Mouse (Mus musculus) CH12.LX (cell line): Measurements from ENCODE around the gene Tmem240. TPM values are rescaled to one million over a fixed set of nuclear protein-coding genes. Genes with fewer than 3 reads are reported as not detected.

Experiments
- DNase-seq: peaks from one replicate; pipeline ENCODE4 v3.0.0-alpha.2; 2013; ENCODE audit errors: extremely low read depth
- H3K27ac ChIP-seq: 2 replicates; pipeline ENCODE4 v1.5.1; 2012; ENCODE audit warnings: low read depth, mild to moderate bottlenecking, control low read depth, moderate library complexity; ENCODE audit not compliant: insufficient read depth
- H3K27me3 ChIP-seq: replicated peaks from 2 replicates; pipeline ENCODE3; 2012; ENCODE audit warnings: inconsistent platforms
- H3K36me3 ChIP-seq, 2 experiments: replicated peaks in 1 of 2; 2 replicates each; pipeline versions ENCODE3 to v1.6.1; 2012; ENCODE audit warnings: inconsistent platforms in 1 of 2, low read length in 1 of 2, mild to moderate bottlenecking in 1 of 2, mixed read lengths in 1 of 2, moderate library complexity in 1 of 2; ENCODE audit not compliant: control insufficient read depth in 1 of 2, insufficient read depth in 1 of 2
- H3K4me1 ChIP-seq, 2 experiments: 2 replicates each; pipeline ENCODE4 v1.6.1; 2012; ENCODE audit warnings: inconsistent platforms in 1 of 2, moderate library complexity in 1 of 2; ENCODE audit not compliant: insufficient read depth in 2 of 2, control insufficient read depth in 1 of 2
- H3K4me2 ChIP-seq: 2 replicates; pipeline ENCODE4 v1.6.1; 2012; ENCODE audit warnings: low read depth, mild to moderate bottlenecking, control low read depth; ENCODE audit not compliant: poor library complexity, insufficient read depth, severe bottlenecking
- H3K4me3 ChIP-seq, 3 experiments: fragments of 150-350 bp in 1 of 3; sonication (generic) in 1 of 3; replicated peaks in 1 of 3; 2 replicates each; pipeline versions ENCODE3 to v1.5.1; 2011 to 2012; ENCODE audit warnings: low read depth in 2 of 3, low read length in 2 of 3, mild to moderate bottlenecking in 2 of 3, moderate library complexity in 2 of 3, control low read depth in 1 of 3, improper control_type of control experiment in 1 of 3, inconsistent platforms in 1 of 3, mixed read lengths in 1 of 3; ENCODE audit not compliant: poor library complexity in 1 of 3
- H3K79me2 ChIP-seq: replicated peaks from 2 replicates; pipeline ENCODE4 v1.6.1; 2012; ENCODE audit warnings: mild to moderate bottlenecking, moderate library complexity; ENCODE audit not compliant: control insufficient read depth, poor library complexity, insufficient read depth, severe bottlenecking; ENCODE audit errors: extremely low read depth
- H3K9ac ChIP-seq: 2 replicates; pipeline ENCODE4 v1.6.1; 2012; ENCODE audit warnings: low read depth, mild to moderate bottlenecking, control low read depth, moderate library complexity; ENCODE audit not compliant: insufficient read depth
- H3K9me3 ChIP-seq: replicated peaks from 2 replicates; pipeline ENCODE3; 2012; ENCODE audit warnings: low read length, inconsistent platforms, mixed read lengths
- CTCF ChIP-seq, 2 experiments: IDR thresholded peaks in 1 of 2; conservative IDR thresholded peaks in 1 of 2; 2 replicates each; pipeline ENCODE4 v1.5.1; 2011 to 2012; ENCODE audit warnings: low read depth in 2 of 2, low read length in 2 of 2, improper control_type of control experiment in 1 of 2, inconsistent platforms in 1 of 2, mild to moderate bottlenecking in 1 of 2, moderate library complexity in 1 of 2
- EP300 ChIP-seq: IDR thresholded peaks from 2 replicates; pipeline ENCODE4 v1.6.1; 2011; ENCODE audit warnings: low read length, improper control_type of control experiment
- ETS1 ChIP-seq: conservative IDR thresholded peaks from 2 replicates; pipeline ENCODE4 v1.6.1; 2012; ENCODE audit warnings: low read depth, mild to moderate bottlenecking, inconsistent platforms, low read length, improper control_type of control experiment, moderate library complexity
- GABPA ChIP-seq: IDR thresholded peaks from 2 replicates; pipeline ENCODE4 v1.6.1; 2012; ENCODE audit warnings: low read depth, low read length, improper control_type of control experiment, inconsistent platforms; ENCODE audit not compliant: insufficient replicate concordance
- HCFC1 ChIP-seq: IDR thresholded peaks from 2 replicates; pipeline ENCODE4 v1.6.1; 2012; ENCODE audit warnings: low read depth, mild to moderate bottlenecking, inconsistent platforms, low read length, improper control_type of control experiment
- IRF4 ChIP-seq: IDR thresholded peaks from 2 replicates; pipeline ENCODE4 v1.6.1; 2014; ENCODE audit warnings: low read depth, mild to moderate bottlenecking, inconsistent platforms, low read length, improper control_type of control experiment
- JUN ChIP-seq: IDR thresholded peaks from 2 replicates; pipeline ENCODE4 v1.6.1; 2011; ENCODE audit warnings: low read depth, mild to moderate bottlenecking, low read length, improper control_type of control experiment, moderate library complexity; ENCODE audit not compliant: insufficient read depth
- MAX ChIP-seq: IDR thresholded peaks from 2 replicates; pipeline ENCODE4 v1.6.1; 2011; ENCODE audit warnings: low read length, improper control_type of control experiment
- MXI1 ChIP-seq: IDR thresholded peaks from 2 replicates; pipeline ENCODE4 v1.6.1; 2011; ENCODE audit warnings: mild to moderate bottlenecking, low read depth, low read length, improper control_type of control experiment
- MYC ChIP-seq: IDR thresholded peaks from 2 replicates; pipeline ENCODE4 v1.6.1; 2011; ENCODE audit warnings: low read depth, mild to moderate bottlenecking, improper control_type of control experiment, low read length
- NRF1 ChIP-seq: IDR thresholded peaks from 2 replicates; pipeline ENCODE4 v1.6.1; 2014; ENCODE audit warnings: low read depth, mild to moderate bottlenecking, inconsistent platforms, low read length, improper control_type of control experiment, moderate library complexity
- POLR2A ChIP-seq: IDR thresholded peaks from 2 replicates; pipeline ENCODE4 v1.6.1; 2011; ENCODE audit warnings: low read depth, mild to moderate bottlenecking, improper control_type of control experiment, low read length
- POLR2AphosphoS2 ChIP-seq: IDR thresholded peaks from 2 replicates; pipeline ENCODE4 v1.6.1; 2011; ENCODE audit warnings: low read depth, low read length, improper control_type of control experiment
- RAD21 ChIP-seq: IDR thresholded peaks from 2 replicates; pipeline ENCODE4 v1.6.1; 2011; ENCODE audit warnings: low read depth, mild to moderate bottlenecking, low read length, improper control_type of control experiment, moderate library complexity
- RCOR1 ChIP-seq: conservative IDR thresholded peaks from 2 replicates; pipeline ENCODE4 v1.6.1; 2012; ENCODE audit warnings: low read depth, mild to moderate bottlenecking, inconsistent platforms, low read length, improper control_type of control experiment
- SIN3A ChIP-seq: IDR thresholded peaks from 2 replicates; pipeline ENCODE4 v1.6.1; 2012; ENCODE audit warnings: low read length, improper control_type of control experiment, inconsistent platforms
- SMC3 ChIP-seq: IDR thresholded peaks from 2 replicates; pipeline ENCODE4 v1.6.1; 2011; ENCODE audit warnings: low read depth, low read length, improper control_type of control experiment
- TBP ChIP-seq: conservative IDR thresholded peaks from 2 replicates; pipeline ENCODE4 v1.6.1; 2011; ENCODE audit warnings: low read depth, low read length, improper control_type of control experiment
- TCF12 ChIP-seq: IDR thresholded peaks from 2 replicates; pipeline ENCODE4 v1.6.1; 2014; ENCODE audit warnings: low read depth, mild to moderate bottlenecking, inconsistent platforms, low read length, improper control_type of control experiment
- UBTF ChIP-seq: IDR thresholded peaks from 2 replicates; pipeline ENCODE4 v1.6.1; 2012; ENCODE audit warnings: low read depth, mild to moderate bottlenecking, inconsistent platforms, low read length, improper control_type of control experiment, moderate library complexity
- ZMIZ1 ChIP-seq: IDR thresholded peaks from 2 replicates; pipeline ENCODE4 v1.6.1; 2012; ENCODE audit warnings: low read depth, mild to moderate bottlenecking, inconsistent platforms, low read length, improper control_type of control experiment
- dilution Hi-C: fragments of 300-500 bp; cut with MboI; formaldehyde crosslinking; loops from 2 replicates; pipeline ENCODE4 v1.14.3; 2020; ENCODE audit warnings: low sequenced_read_pairs; ENCODE audit not compliant: extremely low pct_unique_long_range_greater_than_20kb, extremely low pct_ligation_motif_present
- in situ Hi-C: fragments of 300-500 bp; cut with MboI; formaldehyde crosslinking; loops from 3 replicates; pipeline ENCODE4 v1.14.3; 2019; ENCODE audit warnings: low sequenced_read_pairs, low pct_ligation_motif_present, low pct_unique_long_range_greater_than_20kb, mixed read lengths
- polyA plus RNA-seq: library from polyadenylated mRNA; unstranded; fragments of >175 nt; gene quantifications from 2 replicates; pipeline ENCODE4 v1.2.1, GENCODE M21; 2012; ENCODE audit warnings: low read depth; ENCODE audit not compliant: insufficient read length
- total RNA-seq, 2 experiments: library from RNA; depleted of rRNA; stranded (reverse); fragments of 300-350 nt in 1 of 2; fragments of >200 nt in 1 of 2; gene quantifications; 2 replicates each; pipeline ENCODE4 v1.2.3; 2012 to 2014

Tmem240 gene
- total and polyA plus RNA-seq, 3 experiments, result 0.14 to 0.38 TPM; not detected in 1

GRCm38 (mm10) chr4:155759862-155760612 is 25.4 kb downstream of the Tmem240 start:
- peak overlapping the region; percentile 84 for H3K9ac ChIP-seq
- peak overlapping the region; percentile 30; the same call in 1 of the 2 replicates for H3K27ac ChIP-seq
- TF ChIP-seq POLR2A (peak; percentile 24; the same call in 1 of the 2 replicates), EP300 (no peak), GABPA (no peak), CTCF (conservative IDR thresholded peaks at IDR 0.05 in 1 of 2, IDR thresholded peaks at IDR 0.05 in 1 of 2; ENCODE audit: low read depth in 2 of 2, low read length in 2 of 2) (peak; percentile 42 to 69; a peak in 3 of 4 replicates), RCOR1 (no peak), TBP (0 out of 2 replicates have a peak, but pooled peaks have one; percentile 14), SMC3 (peak; percentile 29; the same call in 1 of the 2 replicates), RAD21 (peak; percentile 19), ZMIZ1 (no peak), JUN (no peak), NRF1 (no peak), HCFC1 (no peak), POLR2AphosphoS2 (no peak), TCF12 (no peak), MXI1 (peak; percentile 88), MAX (peak; percentile 41; the same call in 1 of the 2 replicates), UBTF (no peak), SIN3A (peak; percentile 91), IRF4 (no peak), ETS1 (no peak), MYC (no peak; the same call in 1 of the 2 replicates)
- in situ Hi-C loops, result no loop called here
- peaks cover 14 to 24% of the 10 kb centered on the region in 2 experiments for H3K4me1 ChIP-seq
- dilution Hi-C loops, result no loop called here
- H3K4me3 ChIP-seq, result peak overlapping the region; percentile 62 to 98 (median 84)
- H3K4me2 ChIP-seq, result peak overlapping the region; percentile 79
- H3K9me3 ChIP-seq, result no peaks in the 10 kb centered on the region
- peaks cover 42% of the 10 kb centered on the region for H3K79me2 ChIP-seq
- peak; percentile 81 for DNase-seq
- H3K36me3 ChIP-seq, result peaks cover 28 to 43% of the 10 kb centered on the region in 2 experiments
- H3K27me3 ChIP-seq, result no peaks in the 10 kb centered on the region
